Mouse (Mus musculus) thymus, postnatal 0 days (tissue): Measurements from ENCODE around the gene Hhat. TPM values are rescaled to one million over a fixed set of nuclear protein-coding genes. Genes with fewer than 3 reads are reported as not detected.
A peak's percentile ranks its signal among the peaks of the same experiment; 100 is the strongest.

Experiments
- DNase-seq: peaks from one replicate; pipeline ENCODE4 v3.0.0-alpha.2; 2015; ENCODE audit warnings: low spot score
- polyA plus RNA-seq: library from polyadenylated mRNA; unstranded; fragments of >200 nt; fragmentation: Nextera tagmentation; extraction: Ambion mirVana; gene quantifications from 2 replicates; pipeline ENCODE4 v1.2.1, GENCODE M21; 2015

The Hhat gene
- polyA plus RNA-seq, 1 experiment from 2014 or later: 3.7 TPM

DNA sequence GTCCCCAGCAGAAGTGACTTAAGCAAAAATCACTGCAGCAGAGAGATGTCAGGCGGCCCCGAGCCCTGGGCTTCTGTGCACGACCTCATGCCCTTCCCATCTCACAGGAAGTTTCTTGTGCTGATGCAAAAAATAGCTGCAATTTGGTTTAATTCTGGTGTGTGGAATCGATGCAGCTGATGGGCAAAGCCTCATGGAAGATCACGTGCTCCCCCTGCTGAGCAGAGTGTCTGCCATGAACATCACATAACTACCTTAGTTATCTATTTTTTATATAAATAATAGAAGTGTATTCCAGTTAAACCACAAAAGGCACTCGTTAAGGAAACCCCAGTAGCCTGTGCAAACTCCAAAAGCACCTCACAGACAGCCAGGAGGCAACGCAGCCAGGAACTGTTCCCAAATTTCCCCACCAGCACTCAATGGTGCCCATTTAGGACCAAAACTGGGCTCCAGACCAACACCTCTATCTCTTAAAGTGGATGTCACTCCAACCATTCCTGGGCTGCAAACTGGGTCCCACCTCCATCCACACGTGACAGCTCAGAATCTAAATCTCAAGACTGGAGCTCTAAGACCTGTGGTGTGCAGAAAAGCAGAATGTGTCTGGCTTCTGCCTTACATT lies 118.9 kb downstream of the Hhat start:
- DNase-seq: no peak

- no peak for DNase-seq
Measured at GRCm38 (mm10) chr1:192650586-192650985, 120.4 kb downstream of the Hhat start.

- DNase-seq: no peak
Measured at GRCm38 (mm10) chr1:192650023-192650422, 121.0 kb downstream of the Hhat start.

- no peak for DNase-seq
Measured at GRCm38 (mm10) chr1:192649233-192649632, 121.8 kb downstream of the Hhat start.

DNA sequence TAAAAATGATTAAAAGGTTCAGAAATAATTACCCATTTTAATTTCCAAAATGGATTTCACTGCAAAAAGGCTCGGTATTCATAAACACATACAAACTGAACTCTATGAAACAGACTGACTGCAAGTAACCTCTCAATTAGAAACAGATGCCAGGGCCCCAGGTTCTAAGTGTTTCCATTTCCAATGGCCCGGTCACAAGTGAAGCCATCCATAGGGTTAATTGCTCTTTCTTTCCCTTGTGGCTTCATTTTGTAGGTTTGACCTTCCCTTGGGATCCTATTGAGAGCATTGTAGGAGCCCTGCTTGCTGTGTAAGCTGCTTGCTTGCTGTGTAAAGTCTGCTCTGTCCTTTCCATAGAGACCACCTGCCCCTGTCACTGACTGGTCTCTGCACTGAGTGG lies 123.7 kb downstream of the Hhat start:
- no peak for DNase-seq

GRCm38 (mm10) chr1:192642126-192642525 lies 128.9 kb downstream of the Hhat start:
- DNase-seq: no peak

GRCm38 (mm10) chr1:192639175-192639574 lies 131.8 kb downstream of the Hhat start:
- no peak for DNase-seq

GRCm38 (mm10) chr1:192621843-192622242 lies 149.2 kb downstream of the Hhat start:
- DNase-seq: no peak

DNA sequence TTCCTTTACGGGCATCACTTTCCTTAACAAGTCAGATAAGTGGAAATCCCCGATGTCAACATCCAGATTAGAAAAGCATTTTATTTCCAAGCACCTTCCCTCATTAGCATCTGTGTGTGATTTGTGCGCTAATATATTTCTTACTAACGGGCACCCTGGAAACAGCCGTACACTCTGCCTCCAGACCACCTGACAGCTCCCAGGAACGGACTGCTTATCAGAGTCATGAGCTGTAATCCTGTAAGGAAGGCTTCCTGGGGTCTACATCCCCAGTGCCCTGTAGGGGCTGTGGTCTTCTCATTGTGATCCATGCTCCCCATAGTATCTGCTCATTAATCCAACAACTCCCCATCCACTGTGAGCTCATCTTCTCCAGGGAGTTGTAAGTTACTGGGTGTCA lies 157.8 kb downstream of the Hhat start:
- DNase-seq: no peak

DNA sequence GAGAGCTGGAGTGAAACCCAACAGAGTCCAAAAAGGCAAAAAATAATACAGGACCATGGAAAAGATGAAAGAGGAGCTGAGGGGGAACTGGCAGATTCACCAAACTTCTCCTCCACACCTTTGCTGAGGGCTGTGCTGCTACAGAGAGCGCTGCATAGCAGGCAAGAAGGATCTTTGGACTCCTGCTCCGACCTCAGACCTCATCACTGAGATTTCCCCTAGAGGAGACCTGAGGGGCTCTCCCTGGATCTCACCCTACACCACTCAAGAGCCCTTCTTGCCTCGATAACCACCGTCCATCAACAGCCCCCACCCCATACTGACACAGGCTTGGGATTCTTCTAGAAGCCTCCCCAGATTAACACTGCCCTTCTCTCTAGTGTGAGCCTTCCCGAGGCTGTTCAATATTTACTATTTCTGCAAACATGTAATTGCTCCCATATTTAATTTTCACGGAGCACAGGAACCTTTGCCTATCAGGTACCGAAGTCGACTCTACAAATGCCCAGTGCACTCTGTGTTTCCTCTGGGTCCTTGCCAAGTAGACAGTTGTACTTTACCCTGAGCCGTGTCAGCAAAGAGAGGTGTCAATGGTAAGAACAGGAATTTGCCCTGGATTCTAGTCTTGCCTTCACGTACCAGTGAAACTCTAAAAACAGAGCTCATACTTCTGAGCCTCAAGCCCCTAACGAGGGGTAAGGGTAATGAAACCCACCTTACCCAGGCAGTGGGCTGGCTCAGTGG lies 158.9 kb downstream of the Hhat start:
- no peak for DNase-seq

DNA sequence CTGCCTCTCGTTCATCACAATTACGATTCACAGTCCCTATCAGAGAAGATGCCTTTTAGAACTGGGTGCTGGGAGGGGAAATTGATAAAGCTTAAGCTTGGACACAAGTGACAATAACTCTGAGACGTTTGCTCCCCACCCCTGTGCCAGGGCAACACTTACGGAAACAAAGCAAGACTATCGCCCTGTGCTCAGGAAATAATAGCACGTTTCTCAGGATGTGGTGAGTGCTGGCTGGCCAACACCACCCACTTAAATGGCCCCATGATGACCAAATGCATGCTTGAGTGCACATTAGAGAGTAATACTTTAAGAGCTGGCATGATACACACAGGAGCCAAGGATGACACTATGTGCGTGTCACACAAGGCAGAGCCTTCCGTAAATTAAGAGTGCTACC lies 164.1 kb downstream of the Hhat start:
- DNase-seq: no peak

- DNase-seq: no peak
Measured at GRCm38 (mm10) chr1:192604413-192604812, 166.6 kb downstream of the Hhat start.

- DNase-seq: no peak
Measured at GRCm38 (mm10) chr1:192603556-192603955, 167.5 kb downstream of the Hhat start.

DNA sequence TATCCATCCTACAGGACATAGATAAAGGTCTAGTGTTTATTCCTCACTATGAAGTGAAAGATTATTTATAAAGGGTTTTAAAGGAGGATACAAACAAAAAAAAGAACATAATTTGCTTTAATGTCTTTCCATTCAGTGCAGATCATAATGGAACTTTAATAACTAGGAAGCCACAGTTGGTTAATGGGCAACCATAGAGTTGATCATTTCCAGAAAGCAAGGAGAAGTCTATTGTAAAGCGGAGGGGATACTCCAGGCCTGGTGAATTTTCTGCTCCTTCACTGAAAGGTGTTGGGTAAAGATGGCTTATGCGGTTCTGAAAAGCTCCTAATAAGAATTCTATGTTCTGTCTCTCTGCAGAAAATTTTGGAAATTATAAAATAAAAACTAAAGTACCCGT lies 169.8 kb downstream of the Hhat start:
- DNase-seq: no peak

DNA sequence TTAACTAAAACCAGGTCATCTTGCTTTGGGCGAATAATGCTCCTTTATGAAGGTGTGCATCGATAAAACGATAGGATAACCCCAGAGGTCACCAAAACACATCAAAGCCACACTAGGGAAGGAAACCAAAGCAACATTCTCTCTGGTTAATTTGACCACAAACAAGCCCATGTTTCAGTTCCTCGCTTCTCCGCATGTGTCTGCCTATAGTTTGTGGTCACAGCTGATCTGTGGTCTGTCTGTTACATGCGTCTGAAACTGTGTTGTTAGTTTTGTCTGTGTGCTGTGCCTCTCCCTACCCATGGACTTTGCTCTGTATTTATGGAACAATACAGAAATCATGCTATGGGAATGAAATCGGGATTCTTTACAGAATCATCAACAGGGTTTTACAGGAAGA lies 171.3 kb downstream of the Hhat start:
- DNase-seq: no peak

GRCm38 (mm10) chr1:192598380-192598779 lies 172.6 kb downstream of the Hhat start:
- peak; percentile 32 for DNase-seq

DNA sequence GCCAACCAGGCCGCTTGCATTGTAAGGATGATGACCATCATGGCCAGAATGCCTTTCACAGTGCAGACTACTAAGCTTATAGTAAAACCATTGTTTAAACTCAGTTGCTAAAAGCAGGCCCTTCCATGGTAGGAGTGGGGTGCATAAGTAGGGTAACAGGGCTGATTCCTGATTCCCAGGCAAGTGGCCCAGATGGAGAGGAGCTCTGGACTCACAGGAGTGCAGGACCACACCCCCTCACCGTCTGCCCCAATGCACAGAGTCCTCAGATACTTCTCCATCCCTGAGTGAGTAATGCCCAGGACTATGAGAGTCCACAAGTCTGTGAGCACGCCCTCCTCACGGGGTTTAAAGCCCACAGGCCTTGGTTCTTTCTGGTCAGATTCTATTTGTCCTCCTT lies 175.6 kb downstream of the Hhat start:
- DNase-seq: no peak

DNA sequence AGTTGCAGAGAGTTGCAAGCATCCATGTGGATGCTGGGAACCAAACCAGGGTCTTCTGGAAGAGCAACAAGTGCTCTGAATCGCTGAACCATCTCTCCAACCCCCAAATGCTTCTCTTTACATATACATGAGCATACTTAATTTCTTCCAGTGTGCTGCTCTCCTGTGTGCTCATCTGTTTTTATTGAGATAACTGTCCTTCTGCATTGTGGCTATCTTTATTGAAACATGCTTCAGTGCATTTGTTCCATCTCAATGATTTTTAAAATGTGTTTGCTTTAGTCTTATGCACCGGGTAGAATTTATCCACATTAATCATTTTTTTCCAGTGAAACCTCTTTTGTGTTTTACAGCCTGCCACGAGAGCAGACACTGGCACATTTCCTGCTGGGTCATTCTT lies 177.5 kb downstream of the Hhat start:
- no peak for DNase-seq

- no peak for DNase-seq
Measured at GRCm38 (mm10) chr1:192587451-192587850, 183.6 kb downstream of the Hhat start.

DNA sequence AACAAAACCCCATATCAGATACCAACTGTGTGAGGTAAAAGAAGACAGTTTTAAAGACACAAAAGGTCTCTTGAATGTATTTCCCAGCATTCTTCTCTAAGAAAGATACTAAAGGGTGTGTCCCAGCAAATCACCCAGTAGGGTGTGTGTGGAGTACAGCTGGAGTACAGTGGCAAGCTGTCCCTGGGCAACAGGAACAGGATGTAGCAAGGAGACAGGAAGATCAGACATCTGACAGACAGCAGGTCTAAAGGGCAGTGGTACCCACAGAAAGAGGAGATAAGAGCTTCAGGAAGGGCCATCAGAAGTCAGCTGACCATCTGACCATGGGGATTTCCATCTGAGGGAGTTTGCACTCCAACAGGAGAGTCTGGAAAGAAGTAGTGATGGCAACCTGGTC lies 185.7 kb downstream of the Hhat start:
- no peak for DNase-seq

DNA sequence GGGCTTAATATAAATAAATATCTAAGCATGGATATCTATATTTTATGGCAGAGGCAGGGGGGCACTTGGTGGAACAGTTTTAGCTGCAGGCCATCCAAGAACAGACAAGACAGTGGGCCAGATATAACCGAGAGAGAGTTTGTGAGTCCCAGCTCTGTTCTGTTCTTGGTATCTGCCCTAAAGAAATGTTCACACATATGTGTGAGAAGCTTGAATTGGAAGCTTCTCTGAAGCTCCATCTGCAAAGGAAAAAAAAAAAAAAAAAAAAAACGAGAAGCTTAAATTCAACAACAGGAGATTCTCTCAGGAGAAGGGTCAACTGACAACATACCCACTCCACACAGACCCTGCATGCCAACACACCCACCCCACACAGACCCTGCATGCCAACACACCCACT lies 188.1 kb downstream of the Hhat start:
- DNase-seq: no peak

- DNase-seq: no peak
Measured at GRCm38 (mm10) chr1:192564691-192565090, 206.3 kb downstream of the Hhat start.

- no peak for DNase-seq
Measured at GRCm38 (mm10) chr1:192559341-192559740, 211.7 kb downstream of the Hhat start.
